9 mouse cellular contexts compared by ENCODE assay signal in the genomic region with DNA sequence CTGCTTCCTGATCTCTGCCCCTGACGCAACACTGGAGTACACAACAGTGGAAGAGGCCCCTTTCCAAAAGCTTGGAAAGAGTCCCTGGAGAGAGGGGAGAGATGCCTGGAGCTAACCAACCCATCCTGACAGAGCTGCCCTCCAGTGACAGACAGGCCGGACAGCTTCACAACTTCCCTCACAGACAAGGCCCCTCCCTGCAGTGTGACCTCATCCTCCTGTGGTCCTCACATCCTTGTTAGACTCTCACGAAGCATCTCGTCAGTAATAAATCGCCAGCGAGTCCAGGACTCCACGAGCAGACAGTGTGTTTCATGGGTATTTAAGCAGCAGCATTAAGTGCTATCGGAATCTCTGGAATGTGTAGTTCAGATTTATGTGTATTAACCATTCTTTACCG.
DNase-seq lines count a peak whose midpoint lies in the region; ATAC-seq and TF ChIP-seq lines count a peak whose summit lies in the region.
"Had no signal": no experiment of that assay in that cellular context is flagged by ENCODE, and none has a peak within 500 bp of the region (broad histone marks: within the 10 kb centered on the region; RNA-seq: fewer than 3 reads in every experiment).

No protein-coding gene starts in this region.

- H3K4me1 ChIP-seq in lung, embryonic 14.5 days (ENCODE audit: insufficient read depth): peaks cover 21% of the 10 kb centered on the region
- H3K4me1 ChIP-seq in forebrain, embryonic 14.5 days (ENCODE audit: control insufficient read depth, insufficient read depth, low read length): peaks cover 46% of the 10 kb centered on the region
- H3K4me1 ChIP-seq in limb, embryonic 15.5 days: peaks cover 37% of the 10 kb centered on the region
- peaks cover 24% of the 10 kb centered on the region; the same call in 1 of the 2 replicates for H3K4me1 ChIP-seq in stomach, embryonic 14.5 days (ENCODE audit: control insufficient read depth, insufficient read depth, low read length)

- no peak overlapping the region for H3K4me3 ChIP-seq in lung, embryonic 14.5 days (ENCODE audit: low read depth, low read length)
- no peak overlapping the region for H3K4me3 ChIP-seq in forebrain, embryonic 14.5 days (ENCODE audit: low read depth, low read length)
- no peak overlapping the region for H3K4me3 ChIP-seq in limb, embryonic 15.5 days
- no peak overlapping the region for H3K4me3 ChIP-seq in stomach, embryonic 14.5 days (ENCODE audit: low read depth, low read length)

- peak overlapping the region; percentile 71; the same call in 1 of the 2 replicates for H3K27ac ChIP-seq in lung, embryonic 14.5 days (ENCODE audit: low read depth)
- 0 out of 2 replicates have a peak overlapping the region, but pooled peaks have one; percentile 10 for H3K27ac ChIP-seq in forebrain, embryonic 14.5 days (ENCODE audit: low read depth, low read length)
- H3K27ac ChIP-seq in limb, embryonic 15.5 days: peak overlapping the region; percentile 47
- H3K27ac ChIP-seq in stomach, embryonic 14.5 days (ENCODE audit: low read length): peak overlapping the region; percentile 63; the same call in 1 of the 2 replicates

- ATAC-seq in lung, embryonic 14.5 days (ENCODE audit: insufficient read depth): peak; percentile 42
- 0 out of 2 replicates have a peak, but pooled peaks have one; percentile 7 for ATAC-seq in forebrain, embryonic 14.5 days
- ATAC-seq in limb, embryonic 15.5 days (ENCODE audit: insufficient number of reproducible peaks, low FRiP score, low TSS enrichment, low read depth): no peak
- 0 out of 2 replicates have a peak, but pooled peaks have one; percentile 21 for ATAC-seq in stomach, embryonic 14.5 days (ENCODE audit: insufficient number of reproducible peaks, insufficient read depth, low FRiP score, low read depth)

- no peak overlapping the region for H3K9ac ChIP-seq in lung, embryonic 14.5 days
- H3K9ac ChIP-seq in forebrain, embryonic 14.5 days (ENCODE audit: low read length): peak overlapping the region; percentile 10; the same call in 1 of the 2 replicates
- no peak overlapping the region for H3K9ac ChIP-seq in limb, embryonic 15.5 days
- no peak overlapping the region for H3K9ac ChIP-seq in stomach, embryonic 14.5 days (replicated peaks; ENCODE audit: low read depth, low read length)

- no peaks in the 10 kb centered on the region; the same call in 1 of the 2 replicates for H3K36me3 ChIP-seq in lung, embryonic 14.5 days (ENCODE audit: insufficient read depth)
- H3K36me3 ChIP-seq in forebrain, embryonic 14.5 days (ENCODE audit: control insufficient read depth, insufficient read depth, low read length): peaks cover 16% of the 10 kb centered on the region; the same call in 1 of the 2 replicates
- no peaks in the 10 kb centered on the region for H3K36me3 ChIP-seq in limb, embryonic 15.5 days
- H3K36me3 ChIP-seq in stomach, embryonic 14.5 days (ENCODE audit: control insufficient read depth, insufficient read depth, low read length): no peaks in the 10 kb centered on the region

- H3K9me3 ChIP-seq in lung, embryonic 14.5 days (ENCODE audit: low read depth, low read length): no peaks in the 10 kb centered on the region
- H3K9me3 ChIP-seq in forebrain, embryonic 14.5 days (replicated peaks; ENCODE audit: control insufficient read depth, low read length): no peaks in the 10 kb centered on the region
- H3K9me3 ChIP-seq in limb, embryonic 15.5 days: no peaks in the 10 kb centered on the region
- H3K9me3 ChIP-seq in stomach, embryonic 14.5 days (ENCODE audit: control insufficient read depth, low read depth, low read length): no peaks in the 10 kb centered on the region

- peak overlapping the region; percentile 34 for H3K4me2 ChIP-seq in lung, embryonic 14.5 days
- H3K4me2 ChIP-seq in forebrain, embryonic 14.5 days (ENCODE audit: low read length): 0 out of 2 replicates have a peak overlapping the region, but pooled peaks have one; percentile 12
- peak overlapping the region; percentile 26 for H3K4me2 ChIP-seq in limb, embryonic 15.5 days
- no peak overlapping the region; the same call in 1 of the 2 replicates for H3K4me2 ChIP-seq in stomach, embryonic 14.5 days (replicated peaks; ENCODE audit: low read depth, low read length)

- H3K27me3 ChIP-seq in lung, embryonic 14.5 days (ENCODE audit: insufficient read depth, low read length): no peaks in the 10 kb centered on the region
- H3K27me3 ChIP-seq in forebrain, embryonic 14.5 days (replicated peaks; ENCODE audit: control insufficient read depth, insufficient read depth, low read length): no peaks in the 10 kb centered on the region
- no peaks in the 10 kb centered on the region for H3K27me3 ChIP-seq in limb, embryonic 15.5 days
- no peaks in the 10 kb centered on the region for H3K27me3 ChIP-seq in stomach, embryonic 14.5 days (ENCODE audit: control insufficient read depth, insufficient read depth, low read length)

- no peak for TF ChIP-seq CTCF in lung, embryonic 14.5 days (IDR thresholded peaks at IDR 0.05; ENCODE audit: low read depth)

- peak; percentile 76 for DNase-seq in lung, embryonic 14.5 days
- no peak for DNase-seq in lung, postnatal 36 days
- DNase-seq in forebrain, embryonic 14.5 days (ENCODE audit: low spot score): peak; percentile 47
- no peak for DNase-seq in cerebellum, postnatal 4 days (ENCODE audit: low spot score in 2 of 2)
- DNase-seq in cerebellum, adult 18-20 months: no peak
- DNase-seq in cerebellum, adult 8-10 months: no peak
- DNase-seq: layer of hippocampus, postnatal 36 days had no signal

- 5% methylated on average over 9 of the region's 9 CpGs for WGBS in lung, embryonic 14.5 days
- 9% methylated on average over 9 of the region's 9 CpGs for WGBS in forebrain, embryonic 14.5 days
- WGBS in limb, embryonic 15.5 days: 8% methylated on average over 9 of the region's 9 CpGs
- 12% methylated on average over 9 of the region's 9 CpGs for WGBS in stomach, embryonic 14.5 days

Comparison
In these comparisons a context has a peak if more than half of its experiments do, and no peak if none do; other contexts are left out.
1. DNase-seq: peak in lung, embryonic 14.5 days (single experiment) and forebrain, embryonic 14.5 days (single experiment); none in lung, postnatal 36 days (single experiment), cerebellum, postnatal 4 days (0 of 2), cerebellum, adult 18-20 months (0 of 2) and cerebellum, adult 8-10 months (single experiment).
2. H3K27ac ChIP-seq: peak in every context shown above with its lines; median percentile 71 in lung, embryonic 14.5 days; 63 in stomach, embryonic 14.5 days; 47 in limb, embryonic 15.5 days; 10 in forebrain, embryonic 14.5 days.